Mouse (Mus musculus): ENCODE results near the gene Jaml. TPM values are rescaled to one million over a fixed set of nuclear protein-coding genes. Genes with fewer than 3 reads are reported as not detected.

Jaml gene
- total RNA-seq, 2 experiments from 2014 or later = 0.28 to 0.86 TPM

DNA sequence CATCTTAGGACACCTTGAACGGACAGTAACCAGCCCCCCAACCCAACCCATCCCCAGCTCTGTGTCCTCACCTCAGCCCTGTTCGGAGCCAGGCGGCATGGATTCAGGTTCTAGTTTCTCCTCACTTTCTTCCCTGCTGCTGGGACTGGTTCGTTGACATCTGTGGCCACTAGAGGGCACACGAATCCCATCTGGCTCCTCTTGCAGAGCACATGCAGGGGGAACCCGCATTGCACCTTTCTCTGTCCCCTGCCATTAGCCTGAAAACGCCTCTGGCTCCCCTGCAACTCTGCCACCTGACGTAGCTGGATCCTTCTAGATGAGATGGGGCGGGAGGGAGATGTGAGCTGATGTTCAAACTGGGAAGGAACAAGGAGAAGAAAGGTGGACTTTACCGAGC, 42.8 kb downstream of the Jaml start:
- DNase-seq = peak; percentile 59

DNA sequence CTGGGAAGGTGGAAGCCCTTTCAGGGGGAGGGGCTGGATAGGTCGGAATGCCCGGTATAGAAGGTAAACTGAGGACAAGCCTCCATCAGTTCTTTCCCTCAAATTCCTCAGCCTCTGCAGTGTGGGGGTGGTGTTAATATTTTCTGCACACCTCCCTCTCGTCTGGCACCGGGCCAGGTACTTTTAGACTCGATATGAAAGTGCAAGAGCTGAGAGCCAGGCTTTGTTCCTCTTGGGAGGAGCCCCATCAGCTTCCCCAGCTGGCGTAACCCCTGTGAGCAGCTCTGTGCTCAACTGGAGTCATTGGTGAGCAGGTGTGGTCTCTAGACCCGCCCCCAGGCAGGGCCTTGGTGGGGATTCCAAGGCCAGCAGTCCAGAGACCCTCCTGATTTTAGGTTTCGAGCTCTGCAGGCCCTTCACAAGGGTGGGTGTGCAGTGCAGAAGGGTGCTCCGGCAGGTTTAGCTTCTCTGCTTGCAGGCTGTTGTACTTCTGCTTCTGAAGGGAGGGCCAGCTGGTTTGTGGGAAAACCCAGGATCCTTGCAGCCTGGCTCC, 43.3 kb downstream of the Jaml start:
- DNase-seq = no peak

DNA sequence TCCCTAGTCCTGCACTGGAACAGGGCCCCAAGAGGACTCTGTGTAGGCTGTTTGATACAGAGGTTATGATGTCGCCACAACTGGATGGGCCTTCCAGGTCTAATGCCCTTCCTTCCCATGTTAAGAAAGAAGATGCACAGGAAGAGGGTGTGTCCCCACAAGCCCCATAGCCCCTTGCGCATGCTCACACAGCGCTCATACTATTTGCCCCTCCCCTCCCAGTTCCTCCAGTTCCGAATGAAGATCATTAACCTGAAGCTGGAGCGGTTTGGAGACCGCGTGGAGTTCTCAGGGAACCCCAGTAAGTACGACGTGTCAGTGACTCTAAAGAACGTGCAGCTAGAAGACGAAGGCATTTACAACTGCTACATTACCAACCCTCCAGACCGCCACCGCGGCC, 46.2 kb downstream of the Jaml start:
- DNase-seq = no peak

DNA sequence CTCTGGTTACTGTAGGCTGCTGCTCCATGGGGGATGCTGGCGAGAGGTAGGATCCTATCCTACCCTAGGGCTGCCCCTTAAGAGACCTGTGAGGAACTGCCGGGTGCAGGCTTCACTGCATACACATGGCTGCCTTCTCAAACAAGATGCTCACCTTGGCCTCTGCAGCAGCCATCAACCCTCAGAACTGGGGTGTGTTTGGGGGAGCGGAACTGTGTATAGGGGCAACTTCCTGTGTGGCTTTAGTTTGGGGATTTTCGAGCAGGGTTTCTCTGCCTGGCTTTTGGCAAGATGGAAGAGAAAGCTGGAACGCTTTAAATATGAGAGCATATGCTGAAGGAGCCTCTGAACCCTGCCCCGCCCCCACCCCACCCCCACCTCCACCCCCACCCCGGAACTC, 48.0 kb downstream of the Jaml start:
- DNase-seq = no peak

DNA sequence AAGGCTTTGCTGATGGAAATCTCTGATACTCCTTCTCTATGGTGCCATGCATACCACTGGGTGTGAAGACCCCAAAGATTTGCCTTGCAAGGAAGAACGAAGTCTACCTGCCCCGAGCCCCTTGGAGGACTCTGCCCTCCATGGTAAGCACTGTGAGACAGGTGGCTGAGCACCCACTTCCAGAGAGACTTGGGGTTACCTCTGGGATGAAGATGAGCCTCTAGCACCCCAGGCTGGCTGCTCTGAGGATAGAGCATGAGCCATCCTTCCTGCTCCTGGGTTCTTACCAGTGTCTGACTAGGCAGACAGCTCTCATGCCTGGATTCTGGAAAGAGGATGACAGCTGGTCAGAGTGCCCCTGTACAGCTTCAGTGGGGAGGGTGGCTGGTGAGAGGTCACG, 51.1 kb downstream of the Jaml start:
- no peak for DNase-seq

DNA sequence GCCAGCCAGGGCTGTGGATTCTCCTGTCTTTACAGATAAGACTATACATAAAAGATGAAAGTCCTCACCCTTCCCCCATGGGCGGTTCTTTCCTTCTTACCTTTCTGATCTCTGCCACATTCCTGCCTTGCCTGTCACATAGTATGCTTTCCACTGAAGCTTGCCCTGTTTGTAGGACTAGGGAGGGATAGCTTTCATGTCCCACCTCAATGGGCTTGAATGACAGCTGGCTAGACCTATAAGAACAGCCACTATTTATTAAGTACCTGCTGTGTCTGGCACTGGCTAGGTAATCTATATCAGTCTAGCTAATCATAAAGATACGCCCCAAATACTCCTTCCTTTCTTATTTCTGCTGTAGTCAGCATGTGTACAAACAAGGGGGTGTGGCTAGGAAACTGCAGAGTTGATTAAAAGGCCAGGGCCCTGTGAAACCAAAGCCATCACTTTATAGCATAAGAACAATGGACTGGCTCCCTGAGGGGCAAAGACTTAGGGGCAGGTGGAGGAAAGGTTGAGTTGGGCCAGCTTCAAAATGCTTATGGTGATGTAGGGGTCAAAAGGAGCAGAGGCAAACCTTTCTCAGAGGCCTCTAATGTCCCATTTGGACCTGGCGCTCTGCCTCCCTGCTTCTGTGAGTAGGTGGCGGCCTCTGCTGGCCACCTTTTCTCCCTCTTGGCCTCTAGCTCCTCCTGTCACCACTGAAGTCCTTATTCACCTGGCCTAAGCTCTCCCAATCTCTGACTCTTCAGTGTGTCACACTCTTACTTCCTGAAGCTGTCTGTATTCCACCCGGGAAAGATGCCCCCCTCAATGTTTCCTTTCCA, 54.7 kb downstream of the Jaml start:
- DNase-seq = peak; percentile 64

DNA sequence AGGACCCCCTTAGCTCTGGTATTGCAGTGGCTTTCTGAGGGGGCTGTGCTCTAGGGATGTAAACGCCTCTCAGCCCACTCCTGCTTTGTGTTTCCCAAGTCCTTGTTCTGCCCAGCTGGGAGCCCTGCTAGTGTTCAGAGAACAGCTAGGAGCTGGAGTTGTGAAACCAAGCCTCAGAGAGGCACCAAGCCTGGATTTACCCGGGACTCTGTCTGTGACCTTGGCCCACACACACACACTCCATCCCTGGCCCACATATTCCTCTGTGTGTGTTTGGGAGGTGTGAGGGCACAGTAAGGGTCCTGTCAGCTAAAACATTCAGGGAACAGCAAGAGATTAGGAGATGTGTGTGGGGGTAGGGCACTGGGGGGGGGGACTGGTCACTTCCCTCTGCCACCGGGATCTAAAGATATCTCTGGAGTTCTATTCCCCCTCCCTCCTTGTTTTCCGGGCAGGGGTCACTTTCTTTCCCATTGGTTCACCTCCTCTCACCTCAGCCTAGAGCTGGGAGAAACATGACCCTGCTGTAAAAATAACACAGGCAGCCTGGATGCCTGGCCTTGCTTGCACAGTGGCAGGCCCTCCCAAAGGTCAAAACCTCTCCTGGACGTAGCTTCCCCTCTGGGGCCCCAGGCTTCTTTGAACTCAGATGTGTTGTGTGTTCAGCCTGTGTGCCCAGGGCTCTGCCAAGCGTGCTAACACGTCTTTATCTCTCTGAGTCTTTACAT, 57.6 kb downstream of the Jaml start:
- peak; percentile 79 for DNase-seq

DNA sequence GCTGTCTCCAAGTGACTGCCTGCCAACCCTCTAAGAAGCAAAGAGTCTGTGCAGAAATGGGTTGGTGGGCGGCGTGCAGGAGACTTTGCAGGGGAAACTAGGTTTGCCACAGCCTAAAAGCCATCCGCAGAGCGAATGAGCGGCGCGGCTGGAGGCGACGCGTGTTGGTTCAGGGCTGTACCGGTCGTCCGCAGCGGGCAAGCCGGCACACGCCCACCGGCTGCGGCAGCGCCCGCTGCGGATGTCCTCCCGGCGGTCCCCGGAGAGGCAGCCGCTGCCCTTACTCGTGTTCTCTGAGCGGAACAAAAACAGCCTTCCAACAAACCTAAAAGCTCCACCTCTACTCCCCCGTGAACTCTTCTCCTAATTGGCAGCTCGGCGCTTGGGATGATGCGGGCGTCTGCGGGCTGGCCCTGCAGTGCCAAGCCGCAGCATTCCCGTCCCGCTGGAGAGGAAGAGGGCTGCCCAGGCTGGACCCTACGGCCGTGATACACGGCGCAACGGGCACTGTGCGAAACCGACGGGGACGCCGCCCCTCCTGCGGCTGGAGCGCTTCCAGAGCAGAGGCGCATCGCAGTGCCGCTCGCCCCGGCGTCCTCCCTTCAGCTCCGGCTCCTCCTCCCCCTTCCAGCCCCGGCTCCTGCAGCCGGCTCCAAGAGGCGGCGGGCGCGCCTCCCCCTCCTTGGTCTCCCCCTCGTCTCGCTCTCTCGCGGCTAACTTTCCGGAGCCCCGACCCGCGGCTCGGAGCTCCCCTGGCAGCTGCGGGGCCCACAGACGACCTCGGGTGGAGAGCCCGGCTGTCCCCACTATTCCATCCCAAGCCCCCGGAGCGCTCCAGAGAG, 59.4 kb downstream of the Jaml start, which contains the start of gene Scn4b:
Scn4b (plus strand) TSS at position 205 of the 842 bp plus-strand sequence.
- peak; percentile 81 for DNase-seq

DNA sequence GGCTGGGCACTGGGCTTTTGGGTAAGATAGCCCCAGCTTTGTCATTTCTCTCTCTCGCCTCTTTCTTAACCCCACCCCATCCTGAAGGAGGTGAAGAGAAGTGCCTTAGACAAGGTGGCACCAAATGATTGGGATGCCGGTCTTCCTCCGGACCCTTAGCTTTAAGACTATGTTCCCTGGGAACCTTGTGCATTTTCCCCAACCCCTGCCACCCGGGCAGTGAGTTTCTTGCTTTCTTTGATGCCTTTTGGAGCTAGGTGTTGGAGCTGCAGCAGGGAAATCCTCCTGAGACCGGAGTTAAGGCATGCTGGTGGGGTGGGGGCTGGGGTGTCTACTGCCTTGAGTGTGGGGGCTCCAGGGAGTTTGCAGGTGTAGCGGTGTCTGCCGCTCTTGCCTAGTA, 60.1 kb downstream of the Jaml start:
- DNase-seq = no peak

DNA sequence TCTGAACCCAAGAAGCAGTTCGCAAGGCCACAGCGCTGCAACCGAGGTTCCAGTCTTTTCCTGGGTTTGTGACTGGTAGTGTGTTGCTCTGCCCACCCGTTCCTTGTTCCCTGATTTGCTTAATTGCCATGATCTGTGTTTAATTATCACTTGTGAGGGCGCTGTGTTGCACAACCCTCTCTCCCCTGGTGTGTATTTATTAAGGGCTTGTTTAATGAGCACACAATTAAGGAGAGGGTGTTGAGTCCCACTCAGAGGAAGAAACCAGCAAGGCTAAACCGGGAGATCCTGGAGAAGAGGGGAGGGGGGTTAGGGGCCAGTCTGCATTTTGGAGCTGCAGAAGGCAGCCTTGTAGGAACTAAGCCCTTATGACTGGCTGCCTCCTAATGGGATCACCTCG, 62.0 kb downstream of the Jaml start:
- no peak for DNase-seq

DNA sequence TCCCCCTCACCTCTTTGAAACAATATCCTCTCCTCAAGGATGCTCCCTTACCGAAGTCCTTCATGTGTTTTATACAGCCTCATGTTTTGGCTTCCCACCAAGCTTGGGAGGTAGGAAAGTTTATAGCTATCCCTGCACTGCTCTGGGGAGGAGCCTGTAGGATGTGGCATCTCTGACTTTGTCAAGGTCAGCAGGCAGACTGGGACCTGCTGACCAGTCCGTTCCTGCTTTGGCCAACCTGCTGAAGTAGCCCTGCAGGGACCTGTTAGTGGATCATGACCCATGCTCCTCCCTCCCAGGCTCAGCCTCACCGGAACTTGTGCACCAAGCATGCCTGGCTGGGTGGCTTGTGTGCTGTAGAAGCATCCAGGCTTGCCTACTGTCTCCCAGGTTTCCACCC, 63.7 kb downstream of the Jaml start:
- DNase-seq = peak; percentile 41

DNA sequence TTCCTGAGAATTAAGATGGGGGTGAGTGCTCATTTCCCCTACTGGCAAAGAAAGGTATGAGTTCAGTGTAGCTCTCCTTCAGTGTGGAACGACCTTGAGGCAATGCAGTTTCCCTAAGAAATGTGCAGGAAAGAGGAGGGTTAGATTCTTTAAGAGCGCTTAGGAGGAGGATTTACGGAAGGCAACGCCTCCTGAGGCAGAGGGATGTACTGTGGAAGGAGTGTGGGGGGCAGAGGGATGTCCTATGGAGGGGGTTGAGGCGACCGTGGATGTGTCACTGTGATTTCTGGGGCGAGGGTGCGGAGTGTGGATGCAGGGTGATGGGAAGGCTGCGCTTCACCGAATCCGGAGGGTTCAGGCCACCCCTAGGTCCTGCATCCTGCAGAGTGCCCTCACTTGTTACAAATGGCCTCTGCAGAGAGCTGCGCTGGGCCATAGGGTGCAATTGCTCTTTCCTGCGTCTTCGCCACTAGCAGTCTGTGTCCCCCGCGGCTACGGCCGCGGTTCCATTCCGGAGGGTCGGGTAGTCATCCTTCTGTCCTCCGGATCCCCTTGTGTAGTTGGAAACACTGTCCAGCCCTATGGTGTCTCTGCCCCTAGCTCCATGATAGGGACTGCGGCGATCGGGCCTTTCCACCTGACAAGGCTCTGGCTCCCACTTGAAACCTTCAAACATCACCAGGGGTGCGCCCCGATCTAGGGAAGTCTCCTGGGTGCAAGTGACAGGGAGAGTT, 66.7 kb downstream of the Jaml start:
- DNase-seq = no peak

DNA sequence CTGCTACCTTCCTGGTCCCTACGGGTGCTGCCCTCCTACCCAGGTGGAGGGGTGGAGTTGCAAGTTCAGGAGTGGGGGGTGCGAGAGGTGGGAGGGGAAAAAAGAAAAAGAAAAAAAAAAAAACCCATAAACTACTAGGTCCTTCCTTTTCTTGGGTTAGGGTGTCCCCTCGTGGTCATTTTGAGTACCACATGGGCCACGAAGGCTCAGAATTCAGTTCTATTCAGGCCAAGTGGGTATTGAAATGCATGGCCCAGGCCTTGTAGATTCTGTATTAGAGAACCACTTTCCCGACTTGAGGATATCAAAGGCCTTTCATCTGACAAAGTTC, 67.2 kb downstream of the Jaml start:
- DNase-seq = no peak

DNA sequence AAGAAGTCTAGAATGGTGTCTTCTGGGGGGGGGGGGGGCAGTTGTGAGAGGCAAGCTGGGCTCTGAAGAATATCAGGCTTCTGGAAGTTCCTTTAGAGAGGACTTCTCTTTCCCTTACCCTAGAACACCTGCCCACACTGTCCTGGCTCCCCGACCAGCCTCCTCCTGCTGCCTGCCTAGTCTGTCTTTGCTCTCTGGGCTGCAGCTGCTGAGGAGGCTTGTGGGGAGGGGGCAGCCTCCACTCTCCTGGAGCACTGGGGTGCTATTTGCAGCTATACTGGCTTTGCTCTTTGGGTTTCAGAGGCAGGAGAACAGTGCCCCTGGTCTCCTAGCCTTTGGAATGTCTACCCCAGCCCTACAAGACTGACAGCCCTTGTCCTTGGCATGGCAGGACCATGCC, 72.0 kb downstream of the Jaml start:
- no peak for DNase-seq

DNA sequence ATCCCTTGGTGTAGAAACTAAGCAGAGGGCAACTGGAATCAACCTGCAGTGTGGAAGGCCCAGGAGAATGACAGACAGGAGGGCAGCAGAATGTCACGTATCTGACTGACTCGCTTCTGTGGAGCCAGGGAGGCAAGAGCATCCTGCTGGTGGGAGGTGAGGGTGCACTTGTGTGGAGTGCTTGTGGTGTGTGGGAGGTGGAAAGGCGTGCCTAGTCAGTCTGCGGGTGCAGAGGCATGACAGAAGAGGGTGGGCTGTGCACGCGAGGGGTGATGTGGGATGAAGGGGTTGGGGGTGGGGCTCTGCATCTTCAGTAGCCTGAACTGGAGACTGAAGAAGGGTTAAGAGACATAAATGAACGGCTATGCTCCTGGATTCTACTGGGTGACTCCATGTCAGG, 74.4 kb downstream of the Jaml start:
- no peak for DNase-seq

Other genes with a start within 250 kb of the Jaml start
- gene Kmt2a, start 197.9 kb upstream of the Jaml start, total RNA-seq (2021) = 10 to 100 TPM; 10.0 to 15.3 TPM
- 100 to 1,000 TPM; 769 to 791 TPM for gene Atp5l, start 158.4 kb upstream of the Jaml start, total RNA-seq (2021)
- gene Ube4a, start 113.6 kb upstream of the Jaml start, total RNA-seq (2021) = 10 to 100 TPM; 32.9 to 35.5 TPM
- gene Cd3g, start 98.8 kb upstream of the Jaml start, total RNA-seq (2021) = under 1 TPM in 1 of 2 experiments, not detected in 1; 0.54 TPM
- gene Cd3d, start 97.4 kb upstream of the Jaml start, total RNA-seq (2021) = not detected
- gene Cd3e, start 69.6 kb upstream of the Jaml start, total RNA-seq (2021) = under 1 TPM in 1 of 2 experiments, not detected in 1; 0.43 TPM
- under 1 TPM; 0.19 to 0.41 TPM for gene Mpzl2, start 39.4 kb upstream of the Jaml start, total RNA-seq (2021)
- 1 to 10 TPM; 1.2 to 1.5 TPM for gene Mpzl3, start 24.0 kb upstream of the Jaml start, total RNA-seq (2021)
- gene Scn2b, start 38.6 kb downstream of the Jaml start, total RNA-seq (2021) = 1 to 10 TPM; 1.7 to 1.9 TPM
- 100 to 1,000 TPM; 202 to 205 TPM for gene Scn4b, start 59.2 kb downstream of the Jaml start, total RNA-seq (2021)
- 1 to 10 TPM; 1.7 to 1.9 TPM for gene BC049352, start 102.8 kb downstream of the Jaml start, total RNA-seq (2021)
- gene Tmprss4, start 124.9 kb downstream of the Jaml start, total RNA-seq (2021) = not detected
- gene Il10ra, start 190.0 kb downstream of the Jaml start, total RNA-seq (2021) = under 1 TPM; 0.56 to 0.74 TPM
- under 1 TPM; 0.26 to 0.56 TPM for gene Tmprss13, start 239.9 kb downstream of the Jaml start, total RNA-seq (2021)

Measured in gastrocnemius, postnatal 25 days (tissue).